Mouse (Mus musculus): Measurements from ENCODE around the gene Prkag1. TPM values are rescaled to one million over a fixed set of nuclear protein-coding genes. Genes with fewer than 3 reads are reported as not detected.

Prkag1 gene
- polyA plus RNA-seq, 1 experiment: 132 TPM

- H3K79me3 ChIP-seq (ENCODE audit: low read depth): peaks cover 5% of the 10 kb centered on the region
- H3K27me3 ChIP-seq (ENCODE audit: control insufficient read depth, insufficient read depth, insufficient read length): no peaks in the 10 kb centered on the region
- no peak for TF ChIP-seq MYOD1 (IDR thresholded peaks at IDR 0.05; ENCODE audit: control insufficient read depth, insufficient read length, low read depth)
- TF ChIP-seq FOSL1 (IDR thresholded peaks at IDR 0.05; ENCODE audit: insufficient read depth, low read length, poor library complexity, severe bottlenecking): no peak
- no peak for TF ChIP-seq CEBPB (IDR thresholded peaks at IDR 0.05; ENCODE audit: low read depth)
- no peak for TF ChIP-seq MAX (IDR thresholded peaks at IDR 0.05)
- no peak for TF ChIP-seq MYOG (IDR thresholded peaks at IDR 0.05; ENCODE audit: control insufficient read depth, extremely low read depth, insufficient read length)
- TF ChIP-seq USF1 (IDR thresholded peaks at IDR 0.05; ENCODE audit: low read depth): no peak
- TF ChIP-seq CTCF (IDR thresholded peaks at IDR 0.05; ENCODE audit: control insufficient read depth, insufficient read depth, insufficient read length): no peak
These were observed 22.9 kb upstream of the Prkag1 start for GRCm38 (mm10) chr15:98854214-98854613.

GRCm38 (mm10) chr15:98853161-98853937 is 22.0 kb upstream of the Prkag1 start:
- no peak overlapping the region for H3K4me3 ChIP-seq (ENCODE audit: insufficient read depth, poor library complexity, severe bottlenecking)
- H3K79me3 ChIP-seq (ENCODE audit: low read depth): peaks cover 5% of the 10 kb centered on the region
- TF ChIP-seq MAX (IDR thresholded peaks at IDR 0.05) (no peak), CEBPB (IDR thresholded peaks at IDR 0.05; ENCODE audit: low read depth) (no peak), MYOG (IDR thresholded peaks at IDR 0.05; ENCODE audit: control insufficient read depth, extremely low read depth, insufficient read length) (no peak), MYOD1 (IDR thresholded peaks at IDR 0.05; ENCODE audit: control insufficient read depth, insufficient read length, low read depth) (no peak), FOSL1 (IDR thresholded peaks at IDR 0.05; ENCODE audit: insufficient read depth, low read length, poor library complexity, severe bottlenecking) (no peak), USF1 (IDR thresholded peaks at IDR 0.05; ENCODE audit: low read depth) (no peak), CTCF (IDR thresholded peaks at IDR 0.05; ENCODE audit: control insufficient read depth, insufficient read depth, insufficient read length) (no peak)
- no peaks in the 10 kb centered on the region for H3K27me3 ChIP-seq (ENCODE audit: control insufficient read depth, insufficient read depth, insufficient read length)
- H3K79me2 ChIP-seq (ENCODE audit: control insufficient read depth, insufficient read depth): peaks cover 36% of the 10 kb centered on the region
- no peak overlapping the region for H3ac ChIP-seq (ENCODE audit: control insufficient read depth, insufficient read length, low read depth)
- H3K36me3 ChIP-seq (ENCODE audit: control insufficient read depth, insufficient read depth): peaks cover 100% of the 10 kb centered on the region

More at GRCm38 (mm10) chr15:98854214-98854613, 22.9 kb upstream of the Prkag1 start:
- peaks cover 100% of the 10 kb centered on the region for H3K36me3 ChIP-seq (ENCODE audit: control insufficient read depth, insufficient read depth)
- no peak overlapping the region for H3ac ChIP-seq (ENCODE audit: control insufficient read depth, insufficient read length, low read depth)
- peaks cover 28% of the 10 kb centered on the region for H3K79me2 ChIP-seq (ENCODE audit: control insufficient read depth, insufficient read depth)
- H3K4me3 ChIP-seq (ENCODE audit: insufficient read depth, poor library complexity, severe bottlenecking): no peak overlapping the region

GRCm38 (mm10) chr15:98852733-98853132 is 21.4 kb upstream of the Prkag1 start:
- TF ChIP-seq USF1 (IDR thresholded peaks at IDR 0.05; ENCODE audit: low read depth) (no peak), MAX (IDR thresholded peaks at IDR 0.05) (no peak)
- H3K27me3 ChIP-seq (ENCODE audit: control insufficient read depth, insufficient read depth, insufficient read length): no peaks in the 10 kb centered on the region
- H3ac ChIP-seq (ENCODE audit: control insufficient read depth, insufficient read length, low read depth): no peak overlapping the region

GRCm38 (mm10) chr15:98852071-98852470 is 20.8 kb upstream of the Prkag1 start:
- peaks cover 5% of the 10 kb centered on the region for H3K79me3 ChIP-seq (ENCODE audit: low read depth)
- H3K27me3 ChIP-seq (ENCODE audit: control insufficient read depth, insufficient read depth, insufficient read length): no peaks in the 10 kb centered on the region
- no peak overlapping the region for H3K4me3 ChIP-seq (ENCODE audit: insufficient read depth, poor library complexity, severe bottlenecking)
- TF ChIP-seq USF1 (IDR thresholded peaks at IDR 0.05; ENCODE audit: low read depth) (no peak), MYOD1 (IDR thresholded peaks at IDR 0.05; ENCODE audit: control insufficient read depth, insufficient read length, low read depth) (no peak), MAX (IDR thresholded peaks at IDR 0.05) (no peak), CEBPB (IDR thresholded peaks at IDR 0.05; ENCODE audit: low read depth) (no peak), MYOG (IDR thresholded peaks at IDR 0.05; ENCODE audit: control insufficient read depth, extremely low read depth, insufficient read length) (no peak), CTCF (IDR thresholded peaks at IDR 0.05; ENCODE audit: control insufficient read depth, insufficient read depth, insufficient read length) (no peak), FOSL1 (IDR thresholded peaks at IDR 0.05; ENCODE audit: insufficient read depth, low read length, poor library complexity, severe bottlenecking) (no peak)
- peaks cover 100% of the 10 kb centered on the region for H3K36me3 ChIP-seq (ENCODE audit: control insufficient read depth, insufficient read depth)
- H3ac ChIP-seq (ENCODE audit: control insufficient read depth, insufficient read length, low read depth): no peak overlapping the region
- peaks cover 48% of the 10 kb centered on the region for H3K79me2 ChIP-seq (ENCODE audit: control insufficient read depth, insufficient read depth)

More at GRCm38 (mm10) chr15:98852733-98853132, 21.4 kb upstream of the Prkag1 start:
- peaks cover 42% of the 10 kb centered on the region for H3K79me2 ChIP-seq (ENCODE audit: control insufficient read depth, insufficient read depth)
- peaks cover 5% of the 10 kb centered on the region for H3K79me3 ChIP-seq (ENCODE audit: low read depth)
- no peak overlapping the region for H3K4me3 ChIP-seq (ENCODE audit: insufficient read depth, poor library complexity, severe bottlenecking)
- H3K36me3 ChIP-seq (ENCODE audit: control insufficient read depth, insufficient read depth): peaks cover 100% of the 10 kb centered on the region

- no peak overlapping the region for H3K4me3 ChIP-seq (ENCODE audit: insufficient read depth, poor library complexity, severe bottlenecking)
- no peak overlapping the region for H3ac ChIP-seq (ENCODE audit: control insufficient read depth, insufficient read length, low read depth)
- peaks cover 5% of the 10 kb centered on the region for H3K79me3 ChIP-seq (ENCODE audit: low read depth)
- H3K27me3 ChIP-seq (ENCODE audit: control insufficient read depth, insufficient read depth, insufficient read length): no peaks in the 10 kb centered on the region
- H3K36me3 ChIP-seq (ENCODE audit: control insufficient read depth, insufficient read depth): peaks cover 100% of the 10 kb centered on the region
- TF ChIP-seq MYOD1 (IDR thresholded peaks at IDR 0.05; ENCODE audit: control insufficient read depth, insufficient read length, low read depth) (no peak), MYOG (IDR thresholded peaks at IDR 0.05; ENCODE audit: control insufficient read depth, extremely low read depth, insufficient read length) (no peak), FOSL1 (IDR thresholded peaks at IDR 0.05; ENCODE audit: insufficient read depth, low read length, poor library complexity, severe bottlenecking) (no peak), CTCF (IDR thresholded peaks at IDR 0.05; ENCODE audit: control insufficient read depth, insufficient read depth, insufficient read length) (no peak), MAX (IDR thresholded peaks at IDR 0.05) (no peak), CEBPB (IDR thresholded peaks at IDR 0.05; ENCODE audit: low read depth) (no peak), USF1 (IDR thresholded peaks at IDR 0.05; ENCODE audit: low read depth) (no peak)
- H3K79me2 ChIP-seq (ENCODE audit: control insufficient read depth, insufficient read depth): peaks cover 55% of the 10 kb centered on the region
These were observed 20.0 kb upstream of the Prkag1 start for GRCm38 (mm10) chr15:98851229-98851818.

Data from C2C12 (cell line).